Comparison of ENCODE assay signal across 8 mouse cellular contexts in genomic region chr17:55878636-55879369, GRCm38 (mm10). TPM values are rescaled to one million over a fixed set of nuclear protein-coding genes. Genes with fewer than 3 reads are reported as not detected.
A peak's percentile ranks its signal among the peaks of the same experiment; 100 is the strongest.
DNase-seq lines count a peak whose midpoint lies in the region; ATAC-seq and TF ChIP-seq lines count a peak whose summit lies in the region.
"Not testable (repeated sequence)": the region's sequence is repeated elsewhere in the genome, so short reads cannot be mapped to it uniquely, and the experiment has no call there.

TSS of gene Zfp119a (minus strand) at chr17:55878930.

- not testable (repeated sequence) for H3K4me1 ChIP-seq in ES-Bruce4 (ENCODE audit: control insufficient read depth, insufficient read depth, low read length)
- H3K4me1 ChIP-seq in forebrain, embryonic 13.5 days: peaks cover 19% of the 10 kb centered on the region
- peaks cover 11% of the 10 kb centered on the region for H3K4me1 ChIP-seq in liver, postnatal 0 days (ENCODE audit: insufficient read depth)
- H3K4me1 ChIP-seq in neural tube, embryonic 15.5 days: peaks cover 19% of the 10 kb centered on the region

- intact Hi-C loops in heart, postnatal 10 days (cut with DNase I): not testable (repeated sequence)

- 0 out of 2 replicates have a peak within 1 kb of the TSS, but pooled peaks have one; percentile 51 for H3K27ac ChIP-seq in ES-Bruce4 (ENCODE audit: insufficient read depth, low read length)
- peak within 1 kb of the TSS; percentile 78 for H3K27ac ChIP-seq in forebrain, embryonic 13.5 days
- H3K27ac ChIP-seq in liver, postnatal 0 days (ENCODE audit: low read depth): peak within 1 kb of the TSS; percentile 86
- H3K27ac ChIP-seq in neural tube, embryonic 15.5 days (replicated peaks): peak within 1 kb of the TSS; percentile 84

- peak; percentile 100 for ATAC-seq in cerebellum, adult (ENCODE audit: insufficient number of reproducible peaks, low FRiP score, low TSS enrichment)
- ATAC-seq in forebrain, embryonic 13.5 days: peak; percentile 99
- ATAC-seq in liver, postnatal 0 days: peak; percentile 97
- peak; percentile 100 for ATAC-seq in neural tube, embryonic 15.5 days (ENCODE audit: low FRiP score)

- not testable (repeated sequence) for H3K9me3 ChIP-seq in ES-Bruce4 (replicated peaks; ENCODE audit: control insufficient read depth, insufficient read depth, low read length, poor library complexity, severe bottlenecking); forebrain, embryonic 13.5 days (replicated peaks); liver, postnatal 0 days (ENCODE audit: low read length); neural tube, embryonic 15.5 days (replicated peaks)

- not testable (repeated sequence) for TF ChIP-seq EP300 in ES-Bruce4 (IDR thresholded peaks at IDR 0.05; ENCODE audit: insufficient read depth, low read depth, low read length); liver, postnatal 0 days (IDR thresholded peaks at IDR 0.05; ENCODE audit: low read depth)

- peak; percentile 78 for TF ChIP-seq POLR2A in ES-Bruce4 (IDR thresholded peaks at IDR 0.05; ENCODE audit: insufficient read depth, low read length)

- under 1% methylated on average over 43 of the region's 53 CpGs for WGBS in forebrain, embryonic 13.5 days
- WGBS in large intestine, adult 2 months: under 1% methylated on average over 47 of the region's 53 CpGs
- 2% methylated on average over 27 of the region's 53 CpGs for WGBS in liver, postnatal 0 days (ENCODE audit: insufficient replicate concordance)
- WGBS in neural tube, embryonic 15.5 days: under 1% methylated on average over 45 of the region's 53 CpGs

- H3K4me2 ChIP-seq in forebrain, embryonic 13.5 days: peak within 1 kb of the TSS; percentile 62
- peak within 1 kb of the TSS; percentile 75 for H3K4me2 ChIP-seq in liver, postnatal 0 days (ENCODE audit: low read depth, low read length)
- H3K4me2 ChIP-seq in neural tube, embryonic 15.5 days: peak within 1 kb of the TSS; percentile 59

- DNase-seq in heart, postnatal 10 days: peak; percentile 86 to 87
- peak; percentile 75 for DNase-seq in large intestine, adult 2 months (ENCODE audit: low read depth, low spot score)
- DNase-seq in liver, postnatal 0 days: peak; percentile 81
- peak; percentile 81 for DNase-seq in testis, postnatal 14 days (ENCODE audit: low spot score)

- TF ChIP-seq CTCF in ES-Bruce4 (IDR thresholded peaks at IDR 0.05; ENCODE audit: low read depth, low read length); liver, postnatal 0 days (IDR thresholded peaks at IDR 0.05; ENCODE audit: low read depth): not testable (repeated sequence)

- H3K9ac ChIP-seq in ES-Bruce4 (ENCODE audit: low read depth, poor library complexity, severe bottlenecking): peak within 1 kb of the TSS; percentile 66
- peak within 1 kb of the TSS; percentile 63 for H3K9ac ChIP-seq in forebrain, embryonic 13.5 days
- peak within 1 kb of the TSS; percentile 65 for H3K9ac ChIP-seq in liver, postnatal 0 days (replicated peaks)
- peak within 1 kb of the TSS; percentile 55 for H3K9ac ChIP-seq in neural tube, embryonic 15.5 days (replicated peaks)

- not testable (repeated sequence) for H3K27me3 ChIP-seq in ES-Bruce4 (ENCODE audit: control insufficient read depth, insufficient read depth, low read length, poor library complexity, severe bottlenecking); forebrain, embryonic 13.5 days; liver, postnatal 0 days (ENCODE audit: insufficient read depth, low read length); neural tube, embryonic 15.5 days (replicated peaks)

- peak within 1 kb of the TSS; percentile 62 for H3K4me3 ChIP-seq in ES-Bruce4 (ENCODE audit: low read depth, low read length)
- peak within 1 kb of the TSS; percentile 47 for H3K4me3 ChIP-seq in forebrain, embryonic 13.5 days
- peak within 1 kb of the TSS; percentile 58 for H3K4me3 ChIP-seq in liver, postnatal 0 days (ENCODE audit: low read depth, low read length)
- peak within 1 kb of the TSS; percentile 46 for H3K4me3 ChIP-seq in neural tube, embryonic 15.5 days (replicated peaks)

- not testable (repeated sequence) for H3K36me3 ChIP-seq in ES-Bruce4 (ENCODE audit: control insufficient read depth, insufficient read depth, low read length, poor library complexity, severe bottlenecking); forebrain, embryonic 13.5 days (ENCODE audit: poor library complexity, severe bottlenecking); liver, postnatal 0 days (replicated peaks; ENCODE audit: insufficient read depth, low read length); neural tube, embryonic 15.5 days

RNA-seq across cellular contexts. Expression of gene Zfp119a, which starts in this region (rescaled TPM):
- 2.5 and 3.7 TPM in 2 replicates for polyA plus RNA-seq in ES-Bruce4 (2011; ENCODE audit: insufficient read depth, insufficient read length, low read depth, missing spikeins)
- 10.7 and 12.1 TPM in 2 replicates for polyA plus RNA-seq in forebrain, embryonic 13.5 days (2015; fragmentation: Nextera tagmentation; extraction: Ambion mirVana)
- total RNA-seq in heart, postnatal 10 days (2021): 1 to 10 TPM; 5.5 to 5.6 TPM
- polyA plus RNA-seq in large intestine, adult 2 months (2012; rRNA removed): 0.35 and 0.56 TPM in 2 replicates
- 3.0 and 4.5 TPM in 2 replicates for polyA plus RNA-seq in liver, postnatal 0 days (2015; fragmentation: Nextera tagmentation; extraction: Ambion mirVana)
- polyA plus RNA-seq in neural tube, embryonic 15.5 days (2015; fragmentation: Nextera tagmentation; extraction: Ambion mirVana): 10.8 and 11.2 TPM in 2 replicates

Comparison
In these comparisons a context has a peak if more than half of its experiments do, and no peak if none do; other contexts are left out.
1. Peak in every context shown above with its lines: DNase-seq, ATAC-seq, H3K4me3 ChIP-seq and H3K27ac ChIP-seq.
2. Peak in DNase-seq in large intestine, adult 2 months; RNA of the gene not detected or under 1 TPM.